Mouse (Mus musculus): ENCODE results near the gene Phc2. TPM values are rescaled to one million over a fixed set of nuclear protein-coding genes. Genes with fewer than 3 reads are reported as not detected.

The Phc2 gene
- polyA plus RNA-seq, 1 experiment from 2014 or later, result 52.8 TPM

GRCm38 (mm10) chr4:128617363-128618120 is 37.0 kb upstream of the Phc2 start:
- H3K4me2 ChIP-seq (replicated peaks), result no peak overlapping the region
- no peak overlapping the region for H3K4me3 ChIP-seq (replicated peaks; ENCODE audit: low read length)
- H3K9ac ChIP-seq, result no peak overlapping the region
- ATAC-seq (ENCODE audit: low FRiP score) (no peak), DNase-seq (ENCODE audit: low spot score) (no peak)
- 67% methylated on average over 17 of the region's 17 CpGs for WGBS
- H3K27ac ChIP-seq, result no peak overlapping the region
- H3K9me3 ChIP-seq (ENCODE audit: control insufficient read depth, low read length), result no peaks in the 10 kb centered on the region
- no peaks in the 10 kb centered on the region for H3K27me3 ChIP-seq (ENCODE audit: control insufficient read depth, insufficient read depth, low read length)
- H3K36me3 ChIP-seq (replicated peaks; ENCODE audit: control insufficient read depth, insufficient read depth), result no peaks in the 10 kb centered on the region
- no peaks in the 10 kb centered on the region for H3K4me1 ChIP-seq (replicated peaks; ENCODE audit: control insufficient read depth, insufficient read depth, low read length)

- no peak within 1 kb of the TSS for H3K4me2 ChIP-seq (replicated peaks)
- DNase-seq (ENCODE audit: low spot score) (no peak), ATAC-seq (ENCODE audit: low FRiP score) (no peak)
- no peaks in the 10 kb centered on the region for H3K36me3 ChIP-seq (replicated peaks; ENCODE audit: control insufficient read depth, insufficient read depth)
- H3K9ac ChIP-seq, result no peak within 1 kb of the TSS
- 83% methylated on average over 15 of the region's 15 CpGs for WGBS
- H3K4me1 ChIP-seq (replicated peaks; ENCODE audit: control insufficient read depth, insufficient read depth, low read length), result no peaks in the 10 kb centered on the region
- no peak within 1 kb of the TSS for H3K4me3 ChIP-seq (replicated peaks; ENCODE audit: low read length)
- H3K9me3 ChIP-seq (ENCODE audit: control insufficient read depth, low read length), result no peaks in the 10 kb centered on the region
- H3K27me3 ChIP-seq (ENCODE audit: control insufficient read depth, insufficient read depth, low read length), result no peaks in the 10 kb centered on the region
- H3K27ac ChIP-seq, result no peak within 1 kb of the TSS
Measured at GRCm38 (mm10) chr4:128618246-128618911, 36.1 kb upstream of the Phc2 start, which contains the start of gene Tlr12. Tlr12 (minus strand) TSS chr4:128618619.

GRCm38 (mm10) chr4:128618963-128619362 is 35.5 kb upstream of the Phc2 start:
- DNase-seq (ENCODE audit: low spot score) (no peak), ATAC-seq (ENCODE audit: low FRiP score) (no peak)
- Histone ChIP-seq H3K27ac (no peak overlapping the region), H3K36me3 (replicated peaks; ENCODE audit: control insufficient read depth, insufficient read depth) (no peaks in the 10 kb centered on the region), H3K9ac (no peak overlapping the region), H3K4me2 (replicated peaks) (no peak overlapping the region), H3K4me3 (replicated peaks; ENCODE audit: low read length) (no peak overlapping the region), H3K4me1 (replicated peaks; ENCODE audit: control insufficient read depth, insufficient read depth, low read length) (no peaks in the 10 kb centered on the region), H3K27me3 (ENCODE audit: control insufficient read depth, insufficient read depth, low read length) (no peaks in the 10 kb centered on the region), H3K9me3 (ENCODE audit: control insufficient read depth, low read length) (no peaks in the 10 kb centered on the region)
- 69% methylated on average over 2 of the region's 2 CpGs for WGBS

- 86% methylated on average over 6 of the region's 6 CpGs for WGBS
- Histone ChIP-seq H3K4me3 (replicated peaks; ENCODE audit: low read length) (no peak overlapping the region), H3K27me3 (ENCODE audit: control insufficient read depth, insufficient read depth, low read length) (no peaks in the 10 kb centered on the region), H3K36me3 (replicated peaks; ENCODE audit: control insufficient read depth, insufficient read depth) (no peaks in the 10 kb centered on the region), H3K4me1 (replicated peaks; ENCODE audit: control insufficient read depth, insufficient read depth, low read length) (no peaks in the 10 kb centered on the region), H3K4me2 (replicated peaks) (no peak overlapping the region), H3K9ac (no peak overlapping the region), H3K27ac (no peak overlapping the region), H3K9me3 (ENCODE audit: control insufficient read depth, low read length) (peaks cover 6% of the 10 kb centered on the region; the same call in 1 of the 2 replicates)
- ATAC-seq (ENCODE audit: low FRiP score), result no peak
- no peak for DNase-seq (ENCODE audit: low spot score)
Measured at GRCm38 (mm10) chr4:128620572-128620971, 33.9 kb upstream of the Phc2 start.

GRCm38 (mm10) chr4:128621109-128621508 is 33.4 kb upstream of the Phc2 start:
- no peak for ATAC-seq (ENCODE audit: low FRiP score)
- peaks cover 6% of the 10 kb centered on the region; the same call in 1 of the 2 replicates for H3K9me3 ChIP-seq (ENCODE audit: control insufficient read depth, low read length)
- DNase-seq (ENCODE audit: low spot score), result no peak
- H3K4me1 ChIP-seq (replicated peaks; ENCODE audit: control insufficient read depth, insufficient read depth, low read length), result no peaks in the 10 kb centered on the region
- H3K27ac ChIP-seq, result no peak overlapping the region
- H3K4me3 ChIP-seq (replicated peaks; ENCODE audit: low read length), result no peak overlapping the region
- H3K9ac ChIP-seq, result no peak overlapping the region
- no peak overlapping the region for H3K4me2 ChIP-seq (replicated peaks)
- H3K36me3 ChIP-seq (replicated peaks; ENCODE audit: control insufficient read depth, insufficient read depth), result no peaks in the 10 kb centered on the region
- WGBS, result 90% methylated on average over 8 of the region's 8 CpGs
- no peaks in the 10 kb centered on the region for H3K27me3 ChIP-seq (ENCODE audit: control insufficient read depth, insufficient read depth, low read length)

- Histone ChIP-seq H3K4me3 (replicated peaks; ENCODE audit: low read length) (no peak overlapping the region), H3K36me3 (replicated peaks; ENCODE audit: control insufficient read depth, insufficient read depth) (no peaks in the 10 kb centered on the region), H3K4me1 (replicated peaks; ENCODE audit: control insufficient read depth, insufficient read depth, low read length) (peaks cover 6% of the 10 kb centered on the region), H3K4me2 (replicated peaks) (no peak overlapping the region), H3K9me3 (ENCODE audit: control insufficient read depth, low read length) (no peaks in the 10 kb centered on the region), H3K9ac (no peak overlapping the region), H3K27ac (no peak overlapping the region), H3K27me3 (ENCODE audit: control insufficient read depth, insufficient read depth, low read length) (no peaks in the 10 kb centered on the region)
- DNase-seq (ENCODE audit: low spot score) (no peak), ATAC-seq (ENCODE audit: low FRiP score) (no peak)
- WGBS, result 74% methylated on average over 7 of the region's 7 CpGs
Measured at GRCm38 (mm10) chr4:128635451-128635850, 19.1 kb upstream of the Phc2 start.

- Histone ChIP-seq H3K27ac (no peak overlapping the region), H3K9me3 (ENCODE audit: control insufficient read depth, low read length) (no peaks in the 10 kb centered on the region), H3K27me3 (ENCODE audit: control insufficient read depth, insufficient read depth, low read length) (no peaks in the 10 kb centered on the region), H3K9ac (no peak overlapping the region), H3K4me3 (replicated peaks; ENCODE audit: low read length) (no peak overlapping the region), H3K36me3 (replicated peaks; ENCODE audit: control insufficient read depth, insufficient read depth) (no peaks in the 10 kb centered on the region), H3K4me2 (replicated peaks) (no peak overlapping the region), H3K4me1 (replicated peaks; ENCODE audit: control insufficient read depth, insufficient read depth, low read length) (peaks cover 6% of the 10 kb centered on the region)
- ATAC-seq (ENCODE audit: low FRiP score), result no peak
- 63% methylated on average over 10 of the region's 10 CpGs for WGBS
- DNase-seq (ENCODE audit: low spot score), result no peak
Measured at GRCm38 (mm10) chr4:128635894-128636585, 18.5 kb upstream of the Phc2 start.

GRCm38 (mm10) chr4:128637250-128637649 is 17.3 kb upstream of the Phc2 start:
- WGBS, result 56% methylated on average over 11 of the region's 11 CpGs
- Histone ChIP-seq H3K27me3 (ENCODE audit: control insufficient read depth, insufficient read depth, low read length) (no peaks in the 10 kb centered on the region), H3K9ac (no peak overlapping the region), H3K4me1 (replicated peaks; ENCODE audit: control insufficient read depth, insufficient read depth, low read length) (peaks cover 6% of the 10 kb centered on the region), H3K4me2 (replicated peaks) (no peak overlapping the region), H3K36me3 (replicated peaks; ENCODE audit: control insufficient read depth, insufficient read depth) (no peaks in the 10 kb centered on the region), H3K9me3 (ENCODE audit: control insufficient read depth, low read length) (no peaks in the 10 kb centered on the region), H3K4me3 (replicated peaks; ENCODE audit: low read length) (no peak overlapping the region), H3K27ac (no peak overlapping the region)
- ATAC-seq (ENCODE audit: low FRiP score), result no peak
- no peak for DNase-seq (ENCODE audit: low spot score)

- Histone ChIP-seq H3K9ac (no peak overlapping the region), H3K4me1 (replicated peaks; ENCODE audit: control insufficient read depth, insufficient read depth, low read length) (peaks cover 6% of the 10 kb centered on the region), H3K9me3 (ENCODE audit: control insufficient read depth, low read length) (no peaks in the 10 kb centered on the region), H3K27ac (no peak overlapping the region), H3K4me2 (replicated peaks) (no peak overlapping the region), H3K27me3 (ENCODE audit: control insufficient read depth, insufficient read depth, low read length) (no peaks in the 10 kb centered on the region), H3K36me3 (replicated peaks; ENCODE audit: control insufficient read depth, insufficient read depth) (no peaks in the 10 kb centered on the region), H3K4me3 (replicated peaks; ENCODE audit: low read length) (no peak overlapping the region)
- ATAC-seq (ENCODE audit: low FRiP score) (no peak), DNase-seq (ENCODE audit: low spot score) (no peak)
- WGBS, result 77% methylated on average over 18 of the region's 18 CpGs
Measured at GRCm38 (mm10) chr4:128638265-128638923, 16.1 kb upstream of the Phc2 start.
